Mouse (Mus musculus) CH12.LX (cell line): ENCODE measurements around the gene S100b.

Experiments used
- CTCF ChIP-seq, 2 experiments: IDR thresholded peaks in 1 of 2; conservative IDR thresholded peaks in 1 of 2; 2 replicates each; pipeline ENCODE4 v1.5.1; 2011 to 2012; ENCODE audit warnings: low read depth in 2 of 2, low read length in 2 of 2, improper control_type of control experiment in 1 of 2, inconsistent platforms in 1 of 2, mild to moderate bottlenecking in 1 of 2, moderate library complexity in 1 of 2
- GABPA ChIP-seq: IDR thresholded peaks from 2 replicates; pipeline ENCODE4 v1.6.1; 2012; ENCODE audit warnings: low read depth, low read length, improper control_type of control experiment, inconsistent platforms; ENCODE audit not compliant: insufficient replicate concordance
- HCFC1 ChIP-seq: IDR thresholded peaks from 2 replicates; pipeline ENCODE4 v1.6.1; 2012; ENCODE audit warnings: low read depth, mild to moderate bottlenecking, inconsistent platforms, low read length, improper control_type of control experiment
- MAFK ChIP-seq: IDR thresholded peaks from 2 replicates; pipeline ENCODE4 v1.6.1; 2011; ENCODE audit warnings: low read length, improper control_type of control experiment; ENCODE audit not compliant: insufficient replicate concordance
- MAX ChIP-seq: IDR thresholded peaks from 2 replicates; pipeline ENCODE4 v1.6.1; 2011; ENCODE audit warnings: low read length, improper control_type of control experiment
- MEF2A ChIP-seq: IDR thresholded peaks from 2 replicates; pipeline ENCODE4 v1.6.1; 2014; ENCODE audit warnings: low read depth, mild to moderate bottlenecking, inconsistent platforms, low read length, improper control_type of control experiment, borderline replicate concordance
- PAX5 ChIP-seq: IDR thresholded peaks from 2 replicates; pipeline ENCODE4 v1.6.1; 2012; ENCODE audit warnings: low read length, inconsistent platforms, mixed read lengths
- POLR2A ChIP-seq: IDR thresholded peaks from 2 replicates; pipeline ENCODE4 v1.6.1; 2011; ENCODE audit warnings: low read depth, mild to moderate bottlenecking, improper control_type of control experiment, low read length
- USF2 ChIP-seq: conservative IDR thresholded peaks from 2 replicates; pipeline ENCODE4 v1.6.1; 2011; ENCODE audit warnings: low read depth, low read length, improper control_type of control experiment

GRCm38 (mm10) chr10:76260358-76261059 is 6.9 kb downstream of the S100b start:
- no peak for TF ChIP-seq MAX
- TF ChIP-seq MEF2A, result no peak
- no peak for TF ChIP-seq POLR2A
- TF ChIP-seq HCFC1, result no peak
- peak in 1 of 2 experiments; percentile 44; a peak in 2 of 4 replicates for TF ChIP-seq CTCF (conservative IDR thresholded peaks at IDR 0.05 in 1 of 2, IDR thresholded peaks at IDR 0.05 in 1 of 2; ENCODE audit: low read depth in 2 of 2, low read length in 2 of 2)
- TF ChIP-seq USF2, result no peak
- no peak for TF ChIP-seq GABPA
- no peak for TF ChIP-seq MAFK
- TF ChIP-seq PAX5, result no peak
